Mouse (Mus musculus) CH12.LX (cell line): Measurements from ENCODE around the gene Ncoa5. TPM values are rescaled to one million over a fixed set of nuclear protein-coding genes. Genes with fewer than 3 reads are reported as not detected.

Source experiments
- DNase-seq: peaks from one replicate; pipeline ENCODE4 v3.0.0-alpha.2; 2013; ENCODE audit errors: extremely low read depth
- H3K27ac ChIP-seq: 2 replicates; pipeline ENCODE4 v1.5.1; 2012; ENCODE audit warnings: low read depth, mild to moderate bottlenecking, control low read depth, moderate library complexity; ENCODE audit not compliant: insufficient read depth
- H3K27me3 ChIP-seq: replicated peaks from 2 replicates; pipeline ENCODE3; 2012; ENCODE audit warnings: inconsistent platforms
- H3K36me3 ChIP-seq, 2 experiments: replicated peaks in 1 of 2; 2 replicates each; pipeline versions ENCODE3 to v1.6.1; 2012; ENCODE audit warnings: inconsistent platforms in 1 of 2, low read length in 1 of 2, mild to moderate bottlenecking in 1 of 2, mixed read lengths in 1 of 2, moderate library complexity in 1 of 2; ENCODE audit not compliant: control insufficient read depth in 1 of 2, insufficient read depth in 1 of 2
- H3K4me1 ChIP-seq, 2 experiments: 2 replicates each; pipeline ENCODE4 v1.6.1; 2012; ENCODE audit warnings: inconsistent platforms in 1 of 2, moderate library complexity in 1 of 2; ENCODE audit not compliant: insufficient read depth in 2 of 2, control insufficient read depth in 1 of 2
- H3K4me2 ChIP-seq: 2 replicates; pipeline ENCODE4 v1.6.1; 2012; ENCODE audit warnings: low read depth, mild to moderate bottlenecking, control low read depth; ENCODE audit not compliant: poor library complexity, insufficient read depth, severe bottlenecking
- H3K4me3 ChIP-seq, 3 experiments: fragments of 150-350 bp in 1 of 3; sonication (generic) in 1 of 3; replicated peaks in 1 of 3; 2 replicates each; pipeline versions ENCODE3 to v1.5.1; 2011 to 2012; ENCODE audit warnings: low read depth in 2 of 3, low read length in 2 of 3, mild to moderate bottlenecking in 2 of 3, moderate library complexity in 2 of 3, control low read depth in 1 of 3, improper control_type of control experiment in 1 of 3, inconsistent platforms in 1 of 3, mixed read lengths in 1 of 3; ENCODE audit not compliant: poor library complexity in 1 of 3
- H3K79me2 ChIP-seq: replicated peaks from 2 replicates; pipeline ENCODE4 v1.6.1; 2012; ENCODE audit warnings: mild to moderate bottlenecking, moderate library complexity; ENCODE audit not compliant: control insufficient read depth, poor library complexity, insufficient read depth, severe bottlenecking; ENCODE audit errors: extremely low read depth
- H3K9ac ChIP-seq: 2 replicates; pipeline ENCODE4 v1.6.1; 2012; ENCODE audit warnings: low read depth, mild to moderate bottlenecking, control low read depth, moderate library complexity; ENCODE audit not compliant: insufficient read depth
- H3K9me3 ChIP-seq: replicated peaks from 2 replicates; pipeline ENCODE3; 2012; ENCODE audit warnings: low read length, inconsistent platforms, mixed read lengths
- CTCF ChIP-seq, 2 experiments: IDR thresholded peaks in 1 of 2; conservative IDR thresholded peaks in 1 of 2; 2 replicates each; pipeline ENCODE4 v1.5.1; 2011 to 2012; ENCODE audit warnings: low read depth in 2 of 2, low read length in 2 of 2, improper control_type of control experiment in 1 of 2, inconsistent platforms in 1 of 2, mild to moderate bottlenecking in 1 of 2, moderate library complexity in 1 of 2
- E2F4 ChIP-seq: IDR thresholded peaks from 2 replicates; pipeline ENCODE4 v1.6.1; 2011; ENCODE audit warnings: low read depth, low read length, improper control_type of control experiment; ENCODE audit not compliant: insufficient replicate concordance
- EP300 ChIP-seq: IDR thresholded peaks from 2 replicates; pipeline ENCODE4 v1.6.1; 2011; ENCODE audit warnings: low read length, improper control_type of control experiment
- ETS1 ChIP-seq: conservative IDR thresholded peaks from 2 replicates; pipeline ENCODE4 v1.6.1; 2012; ENCODE audit warnings: low read depth, mild to moderate bottlenecking, inconsistent platforms, low read length, improper control_type of control experiment, moderate library complexity
- GABPA ChIP-seq: IDR thresholded peaks from 2 replicates; pipeline ENCODE4 v1.6.1; 2012; ENCODE audit warnings: low read depth, low read length, improper control_type of control experiment, inconsistent platforms; ENCODE audit not compliant: insufficient replicate concordance
- IRF4 ChIP-seq: IDR thresholded peaks from 2 replicates; pipeline ENCODE4 v1.6.1; 2014; ENCODE audit warnings: low read depth, mild to moderate bottlenecking, inconsistent platforms, low read length, improper control_type of control experiment
- JUN ChIP-seq: IDR thresholded peaks from 2 replicates; pipeline ENCODE4 v1.6.1; 2011; ENCODE audit warnings: low read depth, mild to moderate bottlenecking, low read length, improper control_type of control experiment, moderate library complexity; ENCODE audit not compliant: insufficient read depth
- JUND ChIP-seq: conservative IDR thresholded peaks from 2 replicates; pipeline ENCODE4 v1.6.1; 2011; ENCODE audit warnings: low read depth, low read length, improper control_type of control experiment
- KAT2A ChIP-seq: IDR thresholded peaks from 2 replicates; pipeline ENCODE4 v1.6.1; 2012; ENCODE audit warnings: low read length, improper control_type of control experiment, inconsistent platforms; ENCODE audit not compliant: insufficient replicate concordance
- MAX ChIP-seq: IDR thresholded peaks from 2 replicates; pipeline ENCODE4 v1.6.1; 2011; ENCODE audit warnings: low read length, improper control_type of control experiment
- MYC ChIP-seq: IDR thresholded peaks from 2 replicates; pipeline ENCODE4 v1.6.1; 2011; ENCODE audit warnings: low read depth, mild to moderate bottlenecking, improper control_type of control experiment, low read length
- NELFE ChIP-seq: IDR thresholded peaks from 2 replicates; pipeline ENCODE4 v1.6.1; 2011; ENCODE audit warnings: low read depth, low read length, improper control_type of control experiment
- PAX5 ChIP-seq: IDR thresholded peaks from 2 replicates; pipeline ENCODE4 v1.6.1; 2012; ENCODE audit warnings: low read length, inconsistent platforms, mixed read lengths
- POLR2A ChIP-seq: IDR thresholded peaks from 2 replicates; pipeline ENCODE4 v1.6.1; 2011; ENCODE audit warnings: low read depth, mild to moderate bottlenecking, improper control_type of control experiment, low read length
- RAD21 ChIP-seq: IDR thresholded peaks from 2 replicates; pipeline ENCODE4 v1.6.1; 2011; ENCODE audit warnings: low read depth, mild to moderate bottlenecking, low read length, improper control_type of control experiment, moderate library complexity
- RCOR1 ChIP-seq: conservative IDR thresholded peaks from 2 replicates; pipeline ENCODE4 v1.6.1; 2012; ENCODE audit warnings: low read depth, mild to moderate bottlenecking, inconsistent platforms, low read length, improper control_type of control experiment
- SIN3A ChIP-seq: IDR thresholded peaks from 2 replicates; pipeline ENCODE4 v1.6.1; 2012; ENCODE audit warnings: low read length, improper control_type of control experiment, inconsistent platforms
- SMC3 ChIP-seq: IDR thresholded peaks from 2 replicates; pipeline ENCODE4 v1.6.1; 2011; ENCODE audit warnings: low read depth, low read length, improper control_type of control experiment
- TCF12 ChIP-seq: IDR thresholded peaks from 2 replicates; pipeline ENCODE4 v1.6.1; 2014; ENCODE audit warnings: low read depth, mild to moderate bottlenecking, inconsistent platforms, low read length, improper control_type of control experiment
- UBTF ChIP-seq: IDR thresholded peaks from 2 replicates; pipeline ENCODE4 v1.6.1; 2012; ENCODE audit warnings: low read depth, mild to moderate bottlenecking, inconsistent platforms, low read length, improper control_type of control experiment, moderate library complexity
- USF1 ChIP-seq: IDR thresholded peaks from 2 replicates; pipeline ENCODE4 v1.6.1; 2014; ENCODE audit warnings: low read depth, mild to moderate bottlenecking, inconsistent platforms, low read length, improper control_type of control experiment
- ZC3H11A ChIP-seq: IDR thresholded peaks from 2 replicates; pipeline ENCODE4 v1.6.1; 2012; ENCODE audit warnings: low read depth, mild to moderate bottlenecking, inconsistent platforms, low read length, improper control_type of control experiment
- ZKSCAN1 ChIP-seq: IDR thresholded peaks from 2 replicates; pipeline ENCODE4 v1.6.1; 2012; ENCODE audit warnings: low read depth, inconsistent platforms, low read length, improper control_type of control experiment, borderline replicate concordance
- dilution Hi-C: fragments of 300-500 bp; cut with MboI; formaldehyde crosslinking; loops from 2 replicates; pipeline ENCODE4 v1.14.3; 2020; ENCODE audit warnings: low sequenced_read_pairs; ENCODE audit not compliant: extremely low pct_unique_long_range_greater_than_20kb, extremely low pct_ligation_motif_present
- in situ Hi-C: fragments of 300-500 bp; cut with MboI; formaldehyde crosslinking; loops from 3 replicates; pipeline ENCODE4 v1.14.3; 2019; ENCODE audit warnings: low sequenced_read_pairs, low pct_ligation_motif_present, low pct_unique_long_range_greater_than_20kb, mixed read lengths
- polyA plus RNA-seq: library from polyadenylated mRNA; unstranded; fragments of >175 nt; gene quantifications from 2 replicates; pipeline ENCODE4 v1.2.1, GENCODE M21; 2012; ENCODE audit warnings: low read depth; ENCODE audit not compliant: insufficient read length
- total RNA-seq, 2 experiments: library from RNA; depleted of rRNA; stranded (reverse); fragments of 300-350 nt in 1 of 2; fragments of >200 nt in 1 of 2; gene quantifications; 2 replicates each; pipeline ENCODE4 v1.2.3; 2012 to 2014

The Ncoa5 gene
- total and polyA plus RNA-seq, 3 experiments = 18.6 to 46.4 (median 20.1) TPM

- H3K4me3 ChIP-seq = no peak overlapping the region
- no peak for DNase-seq
- H3K36me3 ChIP-seq = no peaks in the 10 kb centered on the region
- dilution Hi-C loops (no loop called here), in situ Hi-C loops (no loop called here)
- H3K9ac ChIP-seq = no peak overlapping the region
- H3K27me3 ChIP-seq = peaks cover 52% of the 10 kb centered on the region
- H3K27ac ChIP-seq = no peak overlapping the region
- H3K79me2 ChIP-seq = no peaks in the 10 kb centered on the region
- peaks cover 3 to 6% of the 10 kb centered on the region in 2 experiments; a peak in 2 of 4 replicates for H3K4me1 ChIP-seq
- TF ChIP-seq CTCF (conservative IDR thresholded peaks at IDR 0.05 in 1 of 2, IDR thresholded peaks at IDR 0.05 in 1 of 2; ENCODE audit: low read depth in 2 of 2, low read length in 2 of 2) = no peak
- no peak for TF ChIP-seq UBTF
- no peak for TF ChIP-seq JUND
- TF ChIP-seq RCOR1 = no peak
- no peak for TF ChIP-seq PAX5
- TF ChIP-seq USF1 = no peak
- TF ChIP-seq EP300 = no peak
- TF ChIP-seq MYC = no peak
- TF ChIP-seq, all 38 proteins: peak for 0
- H3K9me3 ChIP-seq = peaks cover 10% of the 10 kb centered on the region
- no peak overlapping the region for H3K4me2 ChIP-seq
Measured at GRCm38 (mm10) chr2:164969348-164969781, 65.3 kb downstream of the Ncoa5 start.

DNA sequence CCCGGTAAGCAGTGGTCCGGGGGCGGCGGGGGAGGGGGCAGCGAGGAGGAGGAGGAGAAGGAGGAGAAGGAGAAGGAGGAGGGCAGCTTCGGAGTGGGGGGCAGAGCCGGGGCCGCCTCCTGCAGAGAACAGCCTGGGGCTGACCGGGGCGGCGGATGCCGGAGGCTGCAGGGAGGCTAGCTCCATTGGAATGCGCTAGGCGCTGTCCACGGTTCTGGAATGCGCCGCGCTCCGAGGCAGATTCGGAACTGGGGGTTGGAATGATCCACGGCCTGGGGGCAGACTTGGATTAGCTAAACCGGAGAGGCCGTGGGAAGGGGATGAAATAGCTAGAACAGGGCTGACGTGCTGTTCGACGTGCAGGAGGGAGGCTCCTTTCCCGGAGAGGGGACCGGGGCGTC lies 66.2 kb downstream of the Ncoa5 start:
- DNase-seq = no peak
- no peak overlapping the region for H3K4me3 ChIP-seq
- in situ Hi-C loops (no loop called here), dilution Hi-C loops (no loop called here)
- no peaks in the 10 kb centered on the region for H3K36me3 ChIP-seq
- no peak overlapping the region for H3K4me2 ChIP-seq
- H3K79me2 ChIP-seq = no peaks in the 10 kb centered on the region
- peaks cover 50% of the 10 kb centered on the region for H3K27me3 ChIP-seq
- H3K9ac ChIP-seq = no peak overlapping the region
- no peak for TF ChIP-seq PAX5
- no peak for TF ChIP-seq RAD21
- no peak for TF ChIP-seq UBTF
- no peak for TF ChIP-seq ZKSCAN1
- TF ChIP-seq TCF12 = no peak
- TF ChIP-seq JUN = no peak
- TF ChIP-seq KAT2A = no peak
- no peak for TF ChIP-seq NELFE
- TF ChIP-seq E2F4 = no peak
- no peak for TF ChIP-seq SMC3
- no peak for TF ChIP-seq ZC3H11A
- TF ChIP-seq EP300 = no peak
- no peak for TF ChIP-seq USF1
- TF ChIP-seq IRF4 = no peak
- no peak for TF ChIP-seq GABPA
- TF ChIP-seq ETS1 = no peak
- no peak for TF ChIP-seq SIN3A
- no peak for TF ChIP-seq MAX
- TF ChIP-seq POLR2A = no peak
- no peak overlapping the region for H3K27ac ChIP-seq
- H3K9me3 ChIP-seq = peaks cover 7% of the 10 kb centered on the region
- peaks cover 3 to 6% of the 10 kb centered on the region in 2 experiments; a peak in 2 of 4 replicates for H3K4me1 ChIP-seq
